Mouse (Mus musculus) testis, adult 2 months (tissue): ENCODE measurements at regions not wholly inside any gene's neighbourhood (a gene's known extent, or its start where the extent isn't known, plus 50 kb on each side); places are given as distances from the start of the nearest gene placed in this dataset.

Source experiments
- H3K27ac ChIP-seq: fragments of 200-500 bp; 2 replicates; pipeline ENCODE4 v1.5.1; 2012; ENCODE audit warnings: low read depth, low read length; ENCODE audit not compliant: control insufficient read depth, insufficient read depth
- H3K27me3 ChIP-seq: fragments of 200-500 bp; 2 replicates; pipeline ENCODE4 v1.6.1; 2012; ENCODE audit warnings: mild to moderate bottlenecking, low read length, moderate library complexity; ENCODE audit not compliant: control insufficient read depth, insufficient read depth
- H3K36me3 ChIP-seq: fragments of 200-500 bp; 2 replicates; pipeline ENCODE4 v1.6.1; 2012; ENCODE audit warnings: mild to moderate bottlenecking, low read length; ENCODE audit not compliant: control insufficient read depth, insufficient read depth
- H3K4me1 ChIP-seq: fragments of 200-500 bp; 2 replicates; pipeline ENCODE4 v1.6.1; 2012; ENCODE audit warnings: low read length; ENCODE audit not compliant: control insufficient read depth, insufficient read depth
- H3K4me3 ChIP-seq: fragments of 200-500 bp; 2 replicates; pipeline ENCODE4 v1.5.1; 2012; ENCODE audit warnings: low read depth, mild to moderate bottlenecking, low read length, moderate library complexity, mixed read lengths; ENCODE audit not compliant: control insufficient read depth
- CTCF ChIP-seq: fragments of 200-500 bp; IDR thresholded peaks from 2 replicates; pipeline ENCODE4 v1.5.1; 2012; ENCODE audit warnings: low read depth, mild to moderate bottlenecking, inconsistent platforms, low read length, moderate library complexity; ENCODE audit not compliant: control insufficient read depth, insufficient read depth, insufficient replicate concordance
- POLR2A ChIP-seq: fragments of 200-500 bp; IDR thresholded peaks from 2 replicates; pipeline ENCODE4 v1.6.1; 2012; ENCODE audit warnings: low read depth, mild to moderate bottlenecking, inconsistent platforms, low read length, moderate library complexity; ENCODE audit not compliant: control insufficient read depth

DNA sequence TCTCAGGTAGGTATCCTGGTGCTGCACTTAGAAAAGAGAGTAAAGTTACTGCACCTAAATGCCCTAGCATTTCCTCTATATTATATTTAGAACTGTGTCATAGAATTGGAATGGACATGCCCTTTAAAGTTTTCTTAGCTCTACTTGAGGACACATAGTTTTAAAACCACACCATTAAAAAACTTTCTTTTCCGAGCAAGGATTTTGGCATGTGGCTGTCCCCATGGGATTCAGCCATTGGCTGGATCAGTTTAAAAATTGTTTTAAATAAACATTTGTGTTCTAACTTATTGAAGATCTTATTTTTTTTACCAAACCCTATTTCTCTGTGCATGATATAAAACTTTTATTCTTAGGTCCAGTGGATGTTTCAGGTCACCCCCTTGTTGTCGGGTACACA is 484.2 kb upstream of the Nr2f2 start:
- TF ChIP-seq POLR2A: no peak
- TF ChIP-seq CTCF: no peak
- no peaks in the 10 kb centered on the region for H3K27me3 ChIP-seq
- no peaks in the 10 kb centered on the region for H3K36me3 ChIP-seq
- H3K4me1 ChIP-seq: no peaks in the 10 kb centered on the region
- H3K27ac ChIP-seq: no peak overlapping the region
- no peak overlapping the region for H3K4me3 ChIP-seq

- H3K27ac ChIP-seq: no peak overlapping the region
- no peaks in the 10 kb centered on the region for H3K4me1 ChIP-seq
- no peaks in the 10 kb centered on the region for H3K36me3 ChIP-seq
- no peak overlapping the region for H3K4me3 ChIP-seq
- TF ChIP-seq CTCF: no peak
- TF ChIP-seq POLR2A: no peak
- H3K27me3 ChIP-seq: no peaks in the 10 kb centered on the region
These were observed 481.7 kb upstream of the Nr2f2 start for GRCm38 (mm10) chr7:70848016-70848776.

DNA sequence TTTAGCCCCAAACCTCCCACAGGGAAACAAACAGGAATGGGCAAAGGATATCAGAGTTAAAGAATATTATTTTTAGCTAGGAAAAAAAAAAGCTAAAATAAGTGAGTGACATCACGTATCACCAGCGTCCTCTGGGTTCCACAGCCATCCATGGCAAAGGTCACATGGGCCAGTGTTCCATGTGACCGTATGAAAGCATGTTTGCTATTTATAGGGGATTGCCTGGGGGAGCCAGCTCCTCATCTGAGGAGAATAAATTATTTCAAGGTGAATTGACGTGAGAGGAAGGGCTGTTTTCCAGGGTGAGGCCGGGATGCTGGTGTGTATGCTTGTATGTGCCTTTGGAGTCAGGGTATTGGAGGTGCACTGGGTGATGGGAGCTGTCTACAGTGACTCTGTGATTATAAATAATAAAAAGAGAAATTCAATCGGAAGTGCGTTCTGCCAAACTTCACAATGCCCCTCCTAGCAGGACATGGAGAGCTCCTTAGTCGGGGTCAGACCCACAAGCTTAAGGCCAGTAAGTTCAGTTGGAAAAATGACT is 481.0 kb upstream of the Nr2f2 start:
- Histone ChIP-seq H3K27ac (no peak overlapping the region), H3K36me3 (no peaks in the 10 kb centered on the region), H3K4me1 (no peaks in the 10 kb centered on the region), H3K4me3 (no peak overlapping the region), H3K27me3 (no peaks in the 10 kb centered on the region)
- TF ChIP-seq CTCF (no peak), POLR2A (no peak)

DNA sequence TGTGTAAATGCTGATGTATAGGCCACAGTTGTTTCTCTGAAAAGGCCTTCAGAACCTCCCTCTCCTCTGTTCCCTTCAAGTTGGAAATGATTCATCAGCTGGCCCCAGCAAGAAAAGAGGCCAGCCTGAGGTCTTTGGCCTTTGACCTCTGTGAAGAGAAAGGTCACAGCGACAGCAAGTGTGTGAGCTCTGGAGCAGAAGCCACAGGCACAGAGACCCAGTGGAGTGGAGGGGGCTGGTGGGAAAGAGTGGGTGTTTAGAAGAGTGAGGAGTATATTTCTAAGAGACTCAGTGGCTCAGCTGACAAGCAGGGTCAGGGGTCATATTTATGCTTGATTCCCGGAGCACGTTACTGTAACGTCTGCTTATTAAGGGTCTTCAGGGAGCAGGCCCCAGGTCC is 479.5 kb upstream of the Nr2f2 start:
- Histone ChIP-seq H3K27ac (no peak overlapping the region), H3K4me3 (no peak overlapping the region), H3K27me3 (no peaks in the 10 kb centered on the region), H3K4me1 (no peaks in the 10 kb centered on the region), H3K36me3 (no peaks in the 10 kb centered on the region)
- TF ChIP-seq CTCF (no peak), POLR2A (no peak)

DNA sequence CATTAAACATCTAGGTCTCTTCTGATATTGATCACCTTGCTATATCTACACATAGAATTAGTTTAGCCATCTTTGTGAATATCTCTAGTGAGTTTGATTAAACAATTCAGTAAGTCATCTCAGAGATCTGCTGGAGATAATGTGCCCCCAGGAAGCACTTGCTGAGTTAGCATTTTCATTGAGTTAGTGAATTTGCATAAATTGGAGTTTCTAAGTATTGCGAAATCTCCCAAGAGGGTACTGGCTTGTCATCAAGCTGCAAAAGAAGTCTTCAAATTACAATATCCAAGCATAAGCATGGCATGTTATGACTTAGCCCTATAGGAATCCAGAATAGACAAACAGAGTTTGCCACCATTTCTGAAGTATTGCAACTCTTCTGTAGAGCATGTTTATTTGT is 473.6 kb upstream of the Nr2f2 start:
- no peaks in the 10 kb centered on the region for H3K27me3 ChIP-seq
- no peaks in the 10 kb centered on the region for H3K36me3 ChIP-seq
- H3K4me1 ChIP-seq: no peaks in the 10 kb centered on the region
- no peak overlapping the region for H3K27ac ChIP-seq
- no peak overlapping the region for H3K4me3 ChIP-seq
- TF ChIP-seq POLR2A (no peak), CTCF (no peak)

DNA sequence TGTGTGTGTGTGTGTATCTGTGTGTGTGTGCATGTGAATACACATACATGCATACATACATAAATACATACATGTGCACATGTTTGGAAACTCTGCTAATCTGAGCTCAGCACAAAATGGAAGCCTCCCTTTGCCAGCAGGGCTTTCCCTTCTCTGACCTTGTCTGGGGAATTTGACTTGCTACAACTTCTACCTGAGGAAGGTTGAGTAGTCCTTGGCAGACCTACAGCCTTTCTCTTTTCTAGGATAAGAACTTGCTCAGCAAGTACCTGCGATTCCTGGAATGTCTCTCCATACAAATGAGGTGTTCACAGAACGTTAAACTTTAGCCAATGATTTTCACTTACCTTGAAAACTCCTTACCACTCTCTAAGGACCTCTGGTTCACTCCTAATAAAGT is 472.7 kb upstream of the Nr2f2 start:
- no peak for TF ChIP-seq POLR2A
- no peak for TF ChIP-seq CTCF
- Histone ChIP-seq H3K27me3 (no peaks in the 10 kb centered on the region), H3K27ac (no peak overlapping the region), H3K36me3 (no peaks in the 10 kb centered on the region), H3K4me1 (no peaks in the 10 kb centered on the region), H3K4me3 (no peak overlapping the region)

- no peak overlapping the region for H3K4me3 ChIP-seq
- no peak overlapping the region for H3K27ac ChIP-seq
- TF ChIP-seq CTCF (no peak), POLR2A (no peak)
- no peaks in the 10 kb centered on the region for H3K36me3 ChIP-seq
- no peaks in the 10 kb centered on the region for H3K4me1 ChIP-seq
- H3K27me3 ChIP-seq: no peaks in the 10 kb centered on the region
These were observed 468.4 kb upstream of the Nr2f2 start for GRCm38 (mm10) chr7:70834787-70835461.
